ENCODE assay signal across 21 mouse cellular contexts in the genomic region with DNA sequence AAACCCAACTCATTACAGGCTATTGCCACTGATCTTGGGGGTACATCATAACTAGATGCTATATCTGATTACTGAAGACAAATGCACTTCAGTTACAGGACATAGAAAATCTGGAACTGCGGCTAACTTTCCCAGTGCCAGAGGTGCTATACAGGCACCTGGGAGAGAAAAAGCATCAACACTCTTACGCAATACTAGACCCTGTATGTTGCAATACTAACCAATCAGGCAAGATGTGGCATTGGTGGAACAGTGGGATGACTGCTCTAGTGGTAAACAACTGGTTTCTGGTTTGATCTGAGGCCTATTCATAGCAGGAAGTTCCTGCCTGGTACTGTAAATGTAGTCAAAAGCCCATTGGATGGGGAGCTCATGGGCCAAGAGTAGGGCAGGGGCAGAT.
"Had no signal": no experiment of that assay in that cellular context is flagged by ENCODE, and none has a peak within 500 bp of the region (broad histone marks: within the 10 kb centered on the region; RNA-seq: fewer than 3 reads in every experiment).

No protein-coding gene starts in this region.

- ATAC-seq: intestine, embryonic 15.5 days; liver, embryonic 12.5 days; midbrain, embryonic 15.5 days had no signal

- H3K27ac ChIP-seq: intestine, embryonic 15.5 days; kidney, embryonic 15.5 days; limb, embryonic 10.5 days; limb, embryonic 13.5 days; liver, embryonic 12.5 days; liver, embryonic 15.5 days; midbrain, embryonic 12.5 days; midbrain, embryonic 15.5 days; neural tube, embryonic 13.5 days; stomach, embryonic 15.5 days had no signal

- H3K9ac ChIP-seq: intestine, embryonic 15.5 days; kidney, embryonic 15.5 days; limb, embryonic 13.5 days; liver, embryonic 12.5 days; liver, embryonic 15.5 days; midbrain, embryonic 12.5 days; midbrain, embryonic 15.5 days; neural tube, embryonic 13.5 days; stomach, embryonic 15.5 days had no signal

- H3K4me1 ChIP-seq: intestine, embryonic 15.5 days; kidney, embryonic 15.5 days; liver, embryonic 15.5 days; midbrain, embryonic 15.5 days; neural tube, embryonic 13.5 days; stomach, embryonic 15.5 days had no signal

- H3K9me3 ChIP-seq: intestine, embryonic 15.5 days; kidney, embryonic 15.5 days; limb, embryonic 10.5 days; limb, embryonic 13.5 days; liver, embryonic 12.5 days; liver, embryonic 15.5 days; midbrain, embryonic 12.5 days; midbrain, embryonic 15.5 days; neural tube, embryonic 13.5 days; stomach, embryonic 15.5 days had no signal

- H3K27me3 ChIP-seq: intestine, embryonic 15.5 days; kidney, embryonic 15.5 days; limb, embryonic 13.5 days; liver, embryonic 12.5 days; liver, embryonic 15.5 days; midbrain, embryonic 12.5 days; midbrain, embryonic 15.5 days; neural tube, embryonic 13.5 days; stomach, embryonic 15.5 days had no signal

- H3K4me2 ChIP-seq: intestine, embryonic 15.5 days; kidney, embryonic 15.5 days; limb, embryonic 13.5 days; liver, embryonic 12.5 days; liver, embryonic 15.5 days; midbrain, embryonic 12.5 days; midbrain, embryonic 15.5 days; neural tube, embryonic 13.5 days; stomach, embryonic 15.5 days had no signal

- H3K4me3 ChIP-seq: intestine, embryonic 15.5 days; kidney, embryonic 15.5 days; limb, embryonic 10.5 days; limb, embryonic 13.5 days; liver, embryonic 12.5 days; liver, embryonic 15.5 days; midbrain, embryonic 12.5 days; midbrain, embryonic 15.5 days; neural tube, embryonic 13.5 days; stomach, embryonic 15.5 days had no signal

- DNase-seq: kidney, adult 11 months; kidney, adult 8-10 months; kidney, postnatal 10 days; kidney, postnatal 4 days; lung, adult 2 months; lung, postnatal 14 days; lung, postnatal 4 days; retina, postnatal 1 day; right cerebral cortex, postnatal 25 days; spleen, adult 18-20 months; thymus, postnatal 25 days had no signal
